8 mouse cellular contexts compared by ENCODE assay signal in genomic region chr3:127407868-127408574, GRCm38 (mm10).
DNase-seq lines count a peak whose midpoint lies in the region; ATAC-seq and TF ChIP-seq lines count a peak whose summit lies in the region.

No protein-coding gene starts in this region.

- 4% methylated on average over 9 of the region's 9 CpGs for WGBS in forebrain, embryonic 15.5 days
- WGBS in thymus, adult 2 months: 36% methylated on average over 9 of the region's 9 CpGs

- peak; percentile 37 for ATAC-seq in forebrain, embryonic 15.5 days (replicated peaks)
- ATAC-seq in megakaryocyte, adult 5-6 weeks (ENCODE audit: poor library complexity, severe bottlenecking): peak; percentile 46; the same call in 1 of the 2 replicates

- no peak for TF ChIP-seq CTCF in E14TG2a.4 (conservative IDR thresholded peaks at IDR 0.05; ENCODE audit: low read length)
- no peak for TF ChIP-seq CTCF in thymus, adult 2 months (IDR thresholded peaks at IDR 0.05; ENCODE audit: borderline replicate concordance, control insufficient read depth, extremely low read depth, insufficient read depth, low read length, poor library complexity)

- H3K9ac ChIP-seq in forebrain, embryonic 15.5 days (replicated peaks): peak overlapping the region; percentile 89

- peak overlapping the region; percentile 97 for H3K27ac ChIP-seq in forebrain, embryonic 15.5 days (replicated peaks)
- H3K27ac ChIP-seq in thymus, adult 2 months (ENCODE audit: control insufficient read depth, insufficient read depth, low read length): no peak overlapping the region

- peaks cover 24% of the 10 kb centered on the region for H3K4me1 ChIP-seq in E14TG2a.4 (replicated peaks; ENCODE audit: low read depth, low read length)
- peaks cover 37% of the 10 kb centered on the region for H3K4me1 ChIP-seq in forebrain, embryonic 15.5 days
- H3K4me1 ChIP-seq in thymus, adult 2 months (replicated peaks; ENCODE audit: control insufficient read depth, insufficient read depth, low read length): no peaks in the 10 kb centered on the region

- peak overlapping the region; percentile 68 for H3K4me2 ChIP-seq in forebrain, embryonic 15.5 days (replicated peaks)

- peak; percentile 28 to 35 for DNase-seq in frontal cortex, postnatal 36 days (ENCODE audit: low spot score in 2 of 2)
- no peak for DNase-seq in frontal cortex, postnatal 10 days (ENCODE audit: low spot score in 2 of 2)
- no peak for DNase-seq in spleen, postnatal 36 days (ENCODE audit: low spot score in 2 of 2)
- DNase-seq in thymus, adult 2 months: no peak
- no peak for DNase-seq in urinary bladder, adult 18-20 months (ENCODE audit: low spot score in 2 of 2)

- H3K4me3 ChIP-seq in E14TG2a.4 (replicated peaks; ENCODE audit: low read length): peak overlapping the region; percentile 70
- peak overlapping the region; percentile 76 for H3K4me3 ChIP-seq in forebrain, embryonic 15.5 days
- no peak overlapping the region for H3K4me3 ChIP-seq in thymus, adult 2 months (ENCODE audit: control insufficient read depth, insufficient read depth, low read length)

- H3K9me3 ChIP-seq in E14TG2a.4 (ENCODE audit: low read length): no peaks in the 10 kb centered on the region
- no peaks in the 10 kb centered on the region for H3K9me3 ChIP-seq in forebrain, embryonic 15.5 days

- peaks cover 24% of the 10 kb centered on the region for H3K27me3 ChIP-seq in E14TG2a.4 (ENCODE audit: insufficient read depth, low read length)
- H3K27me3 ChIP-seq in forebrain, embryonic 15.5 days: no peaks in the 10 kb centered on the region
- no peaks in the 10 kb centered on the region; the same call in 1 of the 2 replicates for H3K27me3 ChIP-seq in thymus, adult 2 months (ENCODE audit: control insufficient read depth, insufficient read depth, low read length)

- no peak for TF ChIP-seq POLR2A in thymus, adult 2 months (IDR thresholded peaks at IDR 0.05; ENCODE audit: control insufficient read depth, extremely low read depth, insufficient read depth, low read length, poor library complexity)

- no peaks in the 10 kb centered on the region for H3K36me3 ChIP-seq in E14TG2a.4 (ENCODE audit: insufficient read depth, low read length)
- no peaks in the 10 kb centered on the region for H3K36me3 ChIP-seq in forebrain, embryonic 15.5 days
- no peaks in the 10 kb centered on the region for H3K36me3 ChIP-seq in thymus, adult 2 months (ENCODE audit: control insufficient read depth, insufficient read depth, low read length)

Comparison
In these comparisons a context has a peak if more than half of its experiments do, and no peak if none do; other contexts are left out.
1. DNase-seq: peak in frontal cortex, postnatal 36 days (2 of 2); none in frontal cortex, postnatal 10 days (0 of 2), spleen, postnatal 36 days (0 of 2), thymus, adult 2 months (single experiment) and urinary bladder, adult 18-20 months (0 of 2).